ENCODE assay signal across 9 mouse cellular contexts in genomic region chr5:120235571-120235970, GRCm38 (mm10).
DNase-seq lines count a peak whose midpoint lies in the region; ATAC-seq and TF ChIP-seq lines count a peak whose summit lies in the region.
"Had no signal": no experiment of that assay in that cellular context is flagged by ENCODE, and none has a peak within 500 bp of the region (broad histone marks: within the 10 kb centered on the region; RNA-seq: fewer than 3 reads in every experiment).

No protein-coding gene starts in this region.

- H3K27ac ChIP-seq in hindbrain, embryonic 10.5 days, result 0 out of 2 replicates have a peak overlapping the region, but pooled peaks have one; percentile 30
- H3K27ac ChIP-seq in hindbrain, embryonic 11.5 days (ENCODE audit: low read depth, low read length), result no peak overlapping the region
- peak overlapping the region; percentile 65 for H3K27ac ChIP-seq in forebrain, postnatal 0 days (ENCODE audit: low read depth, low read length)
- H3K27ac ChIP-seq in limb, embryonic 10.5 days, result no peak overlapping the region
- H3K27ac ChIP-seq: lung, embryonic 15.5 days had no signal

- no peak overlapping the region for H3K9ac ChIP-seq in hindbrain, embryonic 11.5 days (ENCODE audit: low read depth, low read length)
- no peak overlapping the region for H3K9ac ChIP-seq in forebrain, postnatal 0 days
- H3K9ac ChIP-seq: lung, embryonic 15.5 days had no signal

- no peak overlapping the region for H3K4me3 ChIP-seq in hindbrain, embryonic 10.5 days
- H3K4me3 ChIP-seq in hindbrain, embryonic 11.5 days (ENCODE audit: low read depth, low read length), result no peak overlapping the region
- H3K4me3 ChIP-seq in forebrain, postnatal 0 days (ENCODE audit: low read depth, low read length), result no peak overlapping the region
- H3K4me3 ChIP-seq in limb, embryonic 10.5 days, result no peak overlapping the region
- H3K4me3 ChIP-seq: lung, embryonic 15.5 days had no signal

- no peak for TF ChIP-seq CTCF in forebrain, postnatal 0 days (IDR thresholded peaks at IDR 0.05; ENCODE audit: low read depth)

- H3K27me3 ChIP-seq in hindbrain, embryonic 10.5 days (ENCODE audit: insufficient read depth, poor library complexity, severe bottlenecking), result peaks cover 69% of the 10 kb centered on the region
- H3K27me3 ChIP-seq in hindbrain, embryonic 11.5 days (ENCODE audit: control insufficient read depth, insufficient read depth, low read length), result peaks cover 6% of the 10 kb centered on the region
- H3K27me3 ChIP-seq in forebrain, postnatal 0 days (ENCODE audit: insufficient read depth, low read length), result no peaks in the 10 kb centered on the region
- peaks cover 36% of the 10 kb centered on the region for H3K27me3 ChIP-seq in limb, embryonic 10.5 days (ENCODE audit: low read depth, poor library complexity, severe bottlenecking)

- no peak overlapping the region for H3K4me2 ChIP-seq in hindbrain, embryonic 11.5 days (replicated peaks; ENCODE audit: low read depth, low read length)
- no peak overlapping the region for H3K4me2 ChIP-seq in forebrain, postnatal 0 days (ENCODE audit: low read depth)
- H3K4me2 ChIP-seq: lung, embryonic 15.5 days had no signal

- no peak for ATAC-seq in hindbrain, embryonic 11.5 days (ENCODE audit: low FRiP score)
- peak; percentile 52 for ATAC-seq in forebrain, postnatal 0 days

- H3K36me3 ChIP-seq in hindbrain, embryonic 10.5 days, result no peaks in the 10 kb centered on the region
- no peaks in the 10 kb centered on the region for H3K36me3 ChIP-seq in hindbrain, embryonic 11.5 days (ENCODE audit: control insufficient read depth, insufficient read depth, low read length)
- no peaks in the 10 kb centered on the region for H3K36me3 ChIP-seq in forebrain, postnatal 0 days (ENCODE audit: insufficient read depth)
- no peaks in the 10 kb centered on the region for H3K36me3 ChIP-seq in limb, embryonic 10.5 days
- H3K36me3 ChIP-seq: lung, embryonic 15.5 days had no signal

- 77% methylated on average over 11 of the region's 11 CpGs for WGBS in hindbrain, embryonic 10.5 days
- WGBS in hindbrain, embryonic 11.5 days, result 69% methylated on average over 11 of the region's 11 CpGs
- WGBS in forebrain, postnatal 0 days, result 23% methylated on average over 11 of the region's 11 CpGs
- WGBS in limb, embryonic 10.5 days, result 85% methylated on average over 11 of the region's 11 CpGs

- no peak for DNase-seq in hindbrain, embryonic 10.5 days (ENCODE audit: low spot score)
- no peak for DNase-seq in hindbrain, embryonic 11.5 days (ENCODE audit: low spot score)
- DNase-seq in forebrain, postnatal 0 days, result peak; percentile 84
- peak; percentile 56 to 72 for DNase-seq in layer of hippocampus, postnatal 14 days (ENCODE audit: low spot score in 2 of 2)
- peak; percentile 81 to 85 for DNase-seq in right cerebral cortex, postnatal 10 days (ENCODE audit: low spot score in 2 of 2)
- no peak for DNase-seq in adrenal gland, postnatal 14 days
- DNase-seq in limb, embryonic 10.5 days (ENCODE audit: low spot score), result no peak
- no peak for DNase-seq in embryo, embryonic 9.5 days (ENCODE audit: extremely low spot score)

- H3K4me1 ChIP-seq in hindbrain, embryonic 10.5 days (replicated peaks), result peaks cover 34% of the 10 kb centered on the region
- peaks cover 8% of the 10 kb centered on the region for H3K4me1 ChIP-seq in hindbrain, embryonic 11.5 days (replicated peaks; ENCODE audit: control insufficient read depth, insufficient read depth, low read length)
- peaks cover 23% of the 10 kb centered on the region for H3K4me1 ChIP-seq in forebrain, postnatal 0 days (ENCODE audit: insufficient read depth)
- H3K4me1 ChIP-seq in limb, embryonic 10.5 days, result peaks cover 21% of the 10 kb centered on the region

- no peaks in the 10 kb centered on the region for H3K9me3 ChIP-seq in hindbrain, embryonic 10.5 days
- H3K9me3 ChIP-seq in hindbrain, embryonic 11.5 days (ENCODE audit: control insufficient read depth, low read length), result no peaks in the 10 kb centered on the region
- no peaks in the 10 kb centered on the region for H3K9me3 ChIP-seq in forebrain, postnatal 0 days (ENCODE audit: low read length)
- no peaks in the 10 kb centered on the region for H3K9me3 ChIP-seq in limb, embryonic 10.5 days (replicated peaks)
- H3K9me3 ChIP-seq: lung, embryonic 15.5 days had no signal

Comparison
In these comparisons a context has a peak if more than half of its experiments do, and no peak if none do; other contexts are left out.
1. H3K27ac ChIP-seq: peak in hindbrain, embryonic 10.5 days (single experiment) and forebrain, postnatal 0 days (single experiment); none in hindbrain, embryonic 11.5 days (single experiment) and limb, embryonic 10.5 days (single experiment).
2. DNase-seq: peak in forebrain, postnatal 0 days (single experiment), layer of hippocampus, postnatal 14 days (2 of 2) and right cerebral cortex, postnatal 10 days (2 of 2); none in hindbrain, embryonic 10.5 days (single experiment), hindbrain, embryonic 11.5 days (single experiment), adrenal gland, postnatal 14 days (single experiment), limb, embryonic 10.5 days (single experiment) and embryo, embryonic 9.5 days (single experiment).